Comparison of ENCODE assay signal across 8 mouse cellular contexts in the genomic region with DNA sequence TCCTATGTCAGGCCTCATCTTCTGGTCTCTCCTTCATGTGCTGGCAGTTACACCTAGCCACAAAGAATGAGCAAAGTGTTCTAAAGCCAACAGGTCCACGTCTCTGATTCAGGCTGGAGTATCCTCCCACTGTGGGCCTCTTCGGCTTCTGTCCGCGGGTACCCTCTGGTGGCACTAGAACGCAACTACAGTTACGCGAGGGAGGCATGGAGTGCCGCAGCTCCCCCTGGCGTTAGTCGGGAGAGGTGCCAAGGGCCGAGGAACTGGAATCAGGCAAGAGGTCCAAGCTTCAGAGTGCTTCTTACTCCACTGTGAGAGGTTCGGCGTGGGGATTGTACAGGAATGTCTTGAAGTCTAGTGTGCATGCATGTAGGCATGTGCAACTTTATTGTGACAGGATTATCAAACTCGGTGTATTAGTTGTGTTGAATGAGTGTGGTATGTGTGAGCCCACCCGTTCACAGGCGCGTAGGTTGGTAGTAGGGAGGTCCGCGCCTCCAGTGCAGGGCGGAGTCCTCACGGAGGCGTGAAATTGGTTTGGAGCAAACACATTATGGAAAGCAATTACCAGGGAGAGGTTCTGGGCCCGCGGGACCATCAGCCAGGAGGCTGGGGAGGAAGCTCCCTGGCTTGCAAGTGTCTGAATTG. TPM values are rescaled to one million over a fixed set of nuclear protein-coding genes. Genes with fewer than 3 reads are reported as not detected.
DNase-seq lines count a peak whose midpoint lies in the region; ATAC-seq and TF ChIP-seq lines count a peak whose summit lies in the region.

No protein-coding gene starts in this region.

- H3K27ac ChIP-seq in embryonic facial prominence, embryonic 11.5 days (replicated peaks; ENCODE audit: low read depth, low read length), result no peak overlapping the region
- no peak overlapping the region for H3K27ac ChIP-seq in limb, embryonic 11.5 days (replicated peaks; ENCODE audit: low read depth, low read length)
- no peak overlapping the region for H3K27ac ChIP-seq in midbrain, embryonic 15.5 days
- no peak overlapping the region for H3K27ac ChIP-seq in spleen, adult 2 months (ENCODE audit: insufficient read depth, low read length)

- peak; percentile 58; the same call in 1 of the 2 replicates for ATAC-seq in embryonic facial prominence, embryonic 11.5 days (replicated peaks; ENCODE audit: insufficient number of reproducible peaks, low FRiP score, low TSS enrichment, low read depth)
- ATAC-seq in limb, embryonic 11.5 days (ENCODE audit: insufficient number of reproducible peaks, low FRiP score, low TSS enrichment, low read depth), result peak; percentile 49; the same call in 1 of the 2 replicates
- ATAC-seq in midbrain, embryonic 15.5 days (replicated peaks), result peak; percentile 72

- no peak overlapping the region for H3K9ac ChIP-seq in embryonic facial prominence, embryonic 11.5 days (replicated peaks; ENCODE audit: low read length)
- no peak overlapping the region for H3K9ac ChIP-seq in limb, embryonic 11.5 days (ENCODE audit: low read length)
- no peak overlapping the region for H3K9ac ChIP-seq in midbrain, embryonic 15.5 days

- no peaks in the 10 kb centered on the region for H3K9me3 ChIP-seq in embryonic facial prominence, embryonic 11.5 days (replicated peaks; ENCODE audit: control insufficient read depth, low read length)
- no peaks in the 10 kb centered on the region for H3K9me3 ChIP-seq in limb, embryonic 11.5 days (ENCODE audit: control insufficient read depth, low read length)
- H3K9me3 ChIP-seq in midbrain, embryonic 15.5 days, result no peaks in the 10 kb centered on the region

- H3K4me1 ChIP-seq in embryonic facial prominence, embryonic 11.5 days (ENCODE audit: control insufficient read depth, insufficient read depth, low read length), result peaks cover 9% of the 10 kb centered on the region
- H3K4me1 ChIP-seq in limb, embryonic 11.5 days (ENCODE audit: control insufficient read depth, insufficient read depth, low read length), result peaks cover 10% of the 10 kb centered on the region
- H3K4me1 ChIP-seq in midbrain, embryonic 15.5 days, result peaks cover 17% of the 10 kb centered on the region
- no peaks in the 10 kb centered on the region; the same call in 1 of the 2 replicates for H3K4me1 ChIP-seq in spleen, adult 2 months (ENCODE audit: control insufficient read depth, insufficient read depth, insufficient read length)

- H3K4me2 ChIP-seq in embryonic facial prominence, embryonic 11.5 days (ENCODE audit: low read depth, low read length), result no peak overlapping the region
- no peak overlapping the region for H3K4me2 ChIP-seq in limb, embryonic 11.5 days (ENCODE audit: low read depth, severe bottlenecking)
- no peak overlapping the region for H3K4me2 ChIP-seq in midbrain, embryonic 15.5 days

- 22% methylated on average over 24 of the region's 24 CpGs for WGBS in embryonic facial prominence, embryonic 11.5 days
- WGBS in limb, embryonic 11.5 days, result 17% methylated on average over 24 of the region's 24 CpGs
- WGBS in midbrain, embryonic 15.5 days, result 22% methylated on average over 24 of the region's 24 CpGs
- WGBS in spleen, adult 2 months, result 21% methylated on average over 24 of the region's 24 CpGs

- no peaks in the 10 kb centered on the region for H3K36me3 ChIP-seq in embryonic facial prominence, embryonic 11.5 days (replicated peaks; ENCODE audit: control insufficient read depth, insufficient read depth, low read depth, low read length)
- H3K36me3 ChIP-seq in limb, embryonic 11.5 days (ENCODE audit: control insufficient read depth, insufficient read depth, low read length), result no peaks in the 10 kb centered on the region
- no peaks in the 10 kb centered on the region for H3K36me3 ChIP-seq in midbrain, embryonic 15.5 days (replicated peaks)
- H3K36me3 ChIP-seq in spleen, adult 2 months (ENCODE audit: control insufficient read depth, insufficient read depth, low read length), result no peaks in the 10 kb centered on the region

- peaks cover 42% of the 10 kb centered on the region for H3K27me3 ChIP-seq in embryonic facial prominence, embryonic 11.5 days (ENCODE audit: control insufficient read depth, insufficient read depth, low read length)
- peaks cover 52% of the 10 kb centered on the region for H3K27me3 ChIP-seq in limb, embryonic 11.5 days (ENCODE audit: control insufficient read depth, insufficient read depth, low read length)
- H3K27me3 ChIP-seq in midbrain, embryonic 15.5 days (replicated peaks), result peaks cover 42% of the 10 kb centered on the region
- H3K27me3 ChIP-seq in spleen, adult 2 months (ENCODE audit: control insufficient read depth, insufficient read depth, low read length), result peaks cover 19% of the 10 kb centered on the region

- peak; percentile 82 for DNase-seq in 416B (ENCODE audit: low read depth)
- DNase-seq in adrenal gland, postnatal 25 days, result peak; percentile 91
- DNase-seq in embryonic facial prominence, embryonic 11.5 days (ENCODE audit: low spot score), result peak; percentile 92
- peak; percentile 92 for DNase-seq in heart, adult 8-10 months (ENCODE audit: low spot score)
- DNase-seq in kidney, adult 8-10 months, result peak; percentile 83 to 94
- peak; percentile 96 for DNase-seq in limb, embryonic 11.5 days (ENCODE audit: low spot score)
- DNase-seq in spleen, adult 2 months (ENCODE audit: low read depth in 1 of 2, low spot score in 2 of 2), result peak; percentile 55 to 83

- TF ChIP-seq CTCF in spleen, adult 2 months (IDR thresholded peaks at IDR 0.05; ENCODE audit: extremely low read depth, insufficient read depth, insufficient read length, insufficient replicate concordance), result peak; percentile 100

- no peak for TF ChIP-seq POLR2A in spleen, adult 2 months (IDR thresholded peaks at IDR 0.05; ENCODE audit: low read depth, low read length)

- H3K4me3 ChIP-seq in embryonic facial prominence, embryonic 11.5 days (ENCODE audit: low read depth, low read length), result no peak overlapping the region
- no peak overlapping the region for H3K4me3 ChIP-seq in limb, embryonic 11.5 days (ENCODE audit: low read depth, low read length)
- no peak overlapping the region for H3K4me3 ChIP-seq in midbrain, embryonic 15.5 days
- no peak overlapping the region for H3K4me3 ChIP-seq in spleen, adult 2 months (ENCODE audit: extremely low read depth, insufficient read depth, insufficient read length)

RNA-seq across cellular contexts. Expression of gene Gbx1, which starts 3.2 kb away (rescaled TPM):
- not detected in 2 replicates for total RNA-seq in adrenal gland, postnatal 25 days (2021)
- 0.07 and 0.13 TPM in 2 replicates for polyA plus RNA-seq in embryonic facial prominence, embryonic 11.5 days (2014; fragmentation: Nextera tagmentation; extraction: Ambion mirVana)
- not detected for total RNA-seq in heart, adult 8-10 months (2022)
- 0.04 TPM in 1 of 2 replicates, not detected in the other for polyA plus RNA-seq in limb, embryonic 11.5 days (2014; fragmentation: Nextera tagmentation; extraction: Ambion mirVana)
- polyA plus RNA-seq in midbrain, embryonic 15.5 days (2015; fragmentation: Nextera tagmentation; extraction: Ambion mirVana), result 0.29 and 0.44 TPM in 2 replicates
- not detected in 2 replicates for polyA plus RNA-seq in spleen, adult 2 months (2012; rRNA removed)

RNA-seq across cellular contexts. Expression of gene Asb10, which starts 10.6 kb away (rescaled TPM):
- 0.67 TPM in 1 of 2 replicates, not detected in the other for total RNA-seq in adrenal gland, postnatal 25 days (2021)
- polyA plus RNA-seq in embryonic facial prominence, embryonic 11.5 days (2014; fragmentation: Nextera tagmentation; extraction: Ambion mirVana), result 0.24 and 0.36 TPM in 2 replicates
- 100 to 1,000 TPM in 2 of 4 experiments, 10 to 100 TPM in 2; 97.3 to 112 (median 103) TPM for total RNA-seq in heart, adult 8-10 months (2022)
- polyA plus RNA-seq in limb, embryonic 11.5 days (2014; fragmentation: Nextera tagmentation; extraction: Ambion mirVana), result 0.40 and 0.81 TPM in 2 replicates
- 0.06 and 0.11 TPM in 2 replicates for polyA plus RNA-seq in midbrain, embryonic 15.5 days (2015; fragmentation: Nextera tagmentation; extraction: Ambion mirVana)
- polyA plus RNA-seq in spleen, adult 2 months (2012; rRNA removed), result 0.07 and 0.08 TPM in 2 replicates

RNA-seq across cellular contexts. Expression of gene 4931409K22Rik, which starts 26.4 kb away (rescaled TPM):
- not detected in 2 replicates for total RNA-seq in adrenal gland, postnatal 25 days (2021)
- not detected in 2 replicates for polyA plus RNA-seq in embryonic facial prominence, embryonic 11.5 days (2014; fragmentation: Nextera tagmentation; extraction: Ambion mirVana)
- not detected for total RNA-seq in heart, adult 8-10 months (2022)
- not detected in 2 replicates for polyA plus RNA-seq in limb, embryonic 11.5 days (2014; fragmentation: Nextera tagmentation; extraction: Ambion mirVana)
- 0.06 TPM in 1 of 2 replicates, not detected in the other for polyA plus RNA-seq in midbrain, embryonic 15.5 days (2015; fragmentation: Nextera tagmentation; extraction: Ambion mirVana)
- not detected in 2 replicates for polyA plus RNA-seq in spleen, adult 2 months (2012; rRNA removed)

RNA-seq across cellular contexts. Expression of gene Abcf2, which starts 47.1 kb away (rescaled TPM):
- 74.1 and 76.8 TPM in 2 replicates for total RNA-seq in adrenal gland, postnatal 25 days (2021)
- polyA plus RNA-seq in embryonic facial prominence, embryonic 11.5 days (2014; fragmentation: Nextera tagmentation; extraction: Ambion mirVana), result 148 and 159 TPM in 2 replicates
- 10 to 100 TPM; 53.6 to 60.6 (median 56.2) TPM for total RNA-seq in heart, adult 8-10 months (2022)
- 149 and 155 TPM in 2 replicates for polyA plus RNA-seq in limb, embryonic 11.5 days (2014; fragmentation: Nextera tagmentation; extraction: Ambion mirVana)
- polyA plus RNA-seq in midbrain, embryonic 15.5 days (2015; fragmentation: Nextera tagmentation; extraction: Ambion mirVana), result 83.8 and 86.4 TPM in 2 replicates
- polyA plus RNA-seq in spleen, adult 2 months (2012; rRNA removed), result 30.6 and 43.3 TPM in 2 replicates

RNA-seq across cellular contexts. Expression of gene Chpf2, which starts 56.4 kb away (rescaled TPM):
- total RNA-seq in adrenal gland, postnatal 25 days (2021), result 40.7 and 66.4 TPM in 2 replicates
- 6.4 and 7.1 TPM in 2 replicates for polyA plus RNA-seq in embryonic facial prominence, embryonic 11.5 days (2014; fragmentation: Nextera tagmentation; extraction: Ambion mirVana)
- 1 to 10 TPM; 7.4 to 9.5 (median 7.7) TPM for total RNA-seq in heart, adult 8-10 months (2022)
- 8.1 and 9.0 TPM in 2 replicates for polyA plus RNA-seq in limb, embryonic 11.5 days (2014; fragmentation: Nextera tagmentation; extraction: Ambion mirVana)
- polyA plus RNA-seq in midbrain, embryonic 15.5 days (2015; fragmentation: Nextera tagmentation; extraction: Ambion mirVana), result 22.1 and 23.0 TPM in 2 replicates
- polyA plus RNA-seq in spleen, adult 2 months (2012; rRNA removed), result 30.0 and 38.9 TPM in 2 replicates
